Comparison of ENCODE assay signal across 14 mouse cellular contexts in genomic region chr2:134856691-134857090, GRCm38 (mm10).
DNase-seq lines count a peak whose midpoint lies in the region; ATAC-seq and TF ChIP-seq lines count a peak whose summit lies in the region.
"Had no signal": no experiment of that assay in that cellular context is flagged by ENCODE, and none has a peak within 500 bp of the region (broad histone marks: within the 10 kb centered on the region; RNA-seq: fewer than 3 reads in every experiment).

No protein-coding gene starts in this region.

- no peak for ATAC-seq in kidney, postnatal 0 days (replicated peaks; ENCODE audit: low FRiP score, low read depth)
- no peak for ATAC-seq in kidney, embryonic 16.5 days (ENCODE audit: low FRiP score, low TSS enrichment)
- ATAC-seq in neural tube, embryonic 13.5 days (ENCODE audit: low read depth): no peak
- ATAC-seq: forebrain, embryonic 13.5 days had no signal

- no peaks in the 10 kb centered on the region for H3K9me3 ChIP-seq in kidney, postnatal 0 days (replicated peaks; ENCODE audit: low read length)
- H3K9me3 ChIP-seq in kidney, embryonic 16.5 days (ENCODE audit: low read length): no peaks in the 10 kb centered on the region
- H3K9me3 ChIP-seq in neural tube, embryonic 13.5 days: no peaks in the 10 kb centered on the region
- H3K9me3 ChIP-seq: embryonic facial prominence, embryonic 15.5 days; forebrain, embryonic 13.5 days; heart, embryonic 15.5 days; limb, embryonic 10.5 days had no signal

- no peaks in the 10 kb centered on the region for H3K36me3 ChIP-seq in kidney, postnatal 0 days (ENCODE audit: insufficient read depth, low read length)
- no peaks in the 10 kb centered on the region for H3K36me3 ChIP-seq in kidney, embryonic 16.5 days (ENCODE audit: insufficient read depth, low read length)
- H3K36me3 ChIP-seq in neural tube, embryonic 13.5 days: no peaks in the 10 kb centered on the region
- H3K36me3 ChIP-seq: embryonic facial prominence, embryonic 15.5 days; heart, embryonic 15.5 days; limb, embryonic 10.5 days had no signal

- H3K4me2 ChIP-seq in kidney, postnatal 0 days (ENCODE audit: low read length): no peak overlapping the region
- H3K4me2 ChIP-seq in kidney, embryonic 16.5 days (replicated peaks; ENCODE audit: low read depth, low read length): no peak overlapping the region
- no peak overlapping the region for H3K4me2 ChIP-seq in neural tube, embryonic 13.5 days
- H3K4me2 ChIP-seq: embryonic facial prominence, embryonic 15.5 days; forebrain, embryonic 13.5 days; heart, embryonic 15.5 days had no signal

- DNase-seq in gastrocnemius, adult 2 months: no peak
- no peak for DNase-seq in gastrocnemius, postnatal 14 days
- peak; percentile 25 for DNase-seq in kidney, postnatal 0 days (ENCODE audit: low spot score)
- DNase-seq in neural tube, embryonic 10.5 days (ENCODE audit: extremely low spot score, low spot score): no peak
- DNase-seq in mesoderm, embryonic 11.5 days (ENCODE audit: low read depth, low spot score): peak; percentile 44
- no peak for DNase-seq in spleen, postnatal 10 days (ENCODE audit: low spot score in 2 of 2)
- DNase-seq: cerebellum, postnatal 36 days had no signal

- no peak for TF ChIP-seq CTCF in gastrocnemius, adult 2 months (IDR thresholded peaks at IDR 0.05)
- TF ChIP-seq CTCF in kidney, postnatal 0 days (IDR thresholded peaks at IDR 0.05; ENCODE audit: low read depth): no peak

- peak overlapping the region; percentile 57; the same call in 1 of the 2 replicates for H3K27ac ChIP-seq in gastrocnemius, adult 2 months
- 0 out of 2 replicates have a peak overlapping the region, but pooled peaks have one; percentile 5 for H3K27ac ChIP-seq in kidney, postnatal 0 days
- no peak overlapping the region for H3K27ac ChIP-seq in kidney, embryonic 16.5 days (ENCODE audit: low read length)
- H3K27ac ChIP-seq in neural tube, embryonic 13.5 days (replicated peaks): 0 out of 2 replicates have a peak overlapping the region, but pooled peaks have one; percentile 1
- H3K27ac ChIP-seq: embryonic facial prominence, embryonic 15.5 days; forebrain, embryonic 13.5 days; heart, embryonic 15.5 days; limb, embryonic 10.5 days; macrophage had no signal

- intact Hi-C loops in gastrocnemius, adult 2 months (cut with DNase I): no loop called here
- intact Hi-C loops in gastrocnemius, postnatal 14 days (cut with DNase I; ENCODE audit: low total_unique reads): no loop called here

- no peak overlapping the region for H3K4me3 ChIP-seq in gastrocnemius, adult 2 months
- H3K4me3 ChIP-seq in kidney, postnatal 0 days (replicated peaks; ENCODE audit: low read depth, low read length): no peak overlapping the region
- H3K4me3 ChIP-seq in kidney, embryonic 16.5 days (ENCODE audit: low read length): no peak overlapping the region
- no peak overlapping the region for H3K4me3 ChIP-seq in neural tube, embryonic 13.5 days
- H3K4me3 ChIP-seq: embryonic facial prominence, embryonic 15.5 days; forebrain, embryonic 13.5 days; heart, embryonic 15.5 days; limb, embryonic 10.5 days had no signal

- H3K9ac ChIP-seq in kidney, postnatal 0 days (ENCODE audit: low read depth, low read length): no peak overlapping the region
- H3K9ac ChIP-seq in kidney, embryonic 16.5 days (replicated peaks; ENCODE audit: low read length): no peak overlapping the region
- H3K9ac ChIP-seq in neural tube, embryonic 13.5 days: no peak overlapping the region
- H3K9ac ChIP-seq: embryonic facial prominence, embryonic 15.5 days; forebrain, embryonic 13.5 days; heart, embryonic 15.5 days had no signal

- no peaks in the 10 kb centered on the region for H3K27me3 ChIP-seq in kidney, postnatal 0 days (ENCODE audit: insufficient read depth, low read length)
- H3K27me3 ChIP-seq in kidney, embryonic 16.5 days (ENCODE audit: insufficient read depth, low read length): no peaks in the 10 kb centered on the region
- H3K27me3 ChIP-seq in neural tube, embryonic 13.5 days: no peaks in the 10 kb centered on the region
- H3K27me3 ChIP-seq: embryonic facial prominence, embryonic 15.5 days; forebrain, embryonic 13.5 days; heart, embryonic 15.5 days had no signal

- H3K4me1 ChIP-seq in kidney, postnatal 0 days (replicated peaks; ENCODE audit: insufficient read depth, low read length): no peaks in the 10 kb centered on the region
- H3K4me1 ChIP-seq in kidney, embryonic 16.5 days (ENCODE audit: insufficient read depth, low read length): peaks cover 15% of the 10 kb centered on the region
- H3K4me1 ChIP-seq in neural tube, embryonic 13.5 days (replicated peaks): peaks cover 12% of the 10 kb centered on the region
- H3K4me1 ChIP-seq: embryonic facial prominence, embryonic 15.5 days; heart, embryonic 15.5 days had no signal

- 50% methylated on average over 2 of the region's 2 CpGs for WGBS in kidney, postnatal 0 days
- 49% methylated on average over 2 of the region's 2 CpGs for WGBS in kidney, embryonic 16.5 days
- 9% methylated on average over 2 of the region's 2 CpGs for WGBS in neural tube, embryonic 13.5 days

Comparison
In these comparisons a context has a peak if more than half of its experiments do, and no peak if none do; other contexts are left out.
1. DNase-seq: peak in kidney, postnatal 0 days (single experiment) and mesoderm, embryonic 11.5 days (single experiment); none in gastrocnemius, adult 2 months (single experiment), gastrocnemius, postnatal 14 days (single experiment), neural tube, embryonic 10.5 days (single experiment) and spleen, postnatal 10 days (0 of 2).